Mouse (Mus musculus) kidney, postnatal 0 days (tissue): ENCODE measurements around the gene Lbx2. TPM values are rescaled to one million over a fixed set of nuclear protein-coding genes. Genes with fewer than 3 reads are reported as not detected.

Experiments
- ATAC-seq: fragments of 200-750 bp; cut with Nextera tagmentation; replicated peaks from 2 replicates; pipeline ENCODE4 v1.8.0; 2017; ENCODE audit warnings: low read depth, moderate number of reproducible peaks, moderate TSS enrichment, moderate library complexity; ENCODE audit not compliant: low FRiP score
- DNase-seq: peaks from one replicate; pipeline ENCODE4 v3.0.0-alpha.2; 2016; ENCODE audit warnings: low spot score
- H3K27ac ChIP-seq: fragments of 300-500 bp; sonication (generic); 2 replicates; pipeline ENCODE4 v1.5.1; 2014; ENCODE audit warnings: mild to moderate bottlenecking
- H3K27me3 ChIP-seq: fragments of 300-500 bp; sonication (generic); 2 replicates; pipeline ENCODE4 v1.6.1; 2014; ENCODE audit warnings: low read length, mixed read lengths; ENCODE audit not compliant: insufficient read depth
- H3K36me3 ChIP-seq: fragments of 300-500 bp; sonication (generic); 2 replicates; pipeline ENCODE4 v1.6.1; 2014; ENCODE audit warnings: low read length, mixed read lengths; ENCODE audit not compliant: insufficient read depth
- H3K4me1 ChIP-seq: fragments of 300-500 bp; sonication (generic); replicated peaks from 2 replicates; pipeline ENCODE4 v1.6.1; 2014; ENCODE audit warnings: antibody characterized with exemption, low read length, mixed read lengths; ENCODE audit not compliant: insufficient read depth
- H3K4me2 ChIP-seq: fragments of 300-500 bp; sonication (generic); 2 replicates; pipeline ENCODE4 v1.6.1; 2014; ENCODE audit warnings: mild to moderate bottlenecking, low read length, moderate library complexity, mixed read lengths
- H3K4me3 ChIP-seq: fragments of 300-500 bp; sonication (generic); replicated peaks from 2 replicates; pipeline ENCODE4 v1.5.1; 2014; ENCODE audit warnings: low read depth, low read length
- H3K9ac ChIP-seq: fragments of 300-500 bp; sonication (generic); 2 replicates; pipeline ENCODE4 v1.6.1; 2014; ENCODE audit warnings: low read depth, low read length
- H3K9me3 ChIP-seq: fragments of 300-500 bp; sonication (generic); replicated peaks from 2 replicates; pipeline ENCODE4 v1.6.1; 2016; ENCODE audit warnings: low read length, inconsistent platforms, mixed read lengths
- CTCF ChIP-seq: IDR thresholded peaks from 2 replicates; pipeline ENCODE4 v1.5.1; 2016; ENCODE audit warnings: antibody characterized with exemption, low read depth, mild to moderate bottlenecking, moderate library complexity
- WGBS: fragments of 180-500 bp; shearing (Covaris S2); extraction: QIAGEN DNeasy Blood & Tissue Kit; methylation state at CpG from one replicate; pipeline ENCODE4 v1.1.7; 2014; 5-methylcytosine and 5-hydroxymethylcytosine counted together
- polyA plus RNA-seq: library from polyadenylated mRNA; unstranded; fragments of >200 nt; fragmentation: Nextera tagmentation; extraction: Ambion mirVana; gene quantifications from 2 replicates; pipeline ENCODE4 v1.2.1, GENCODE M21; 2015

Gene Lbx2
- polyA plus RNA-seq, 1 experiment from 2014 or later: 4.8 TPM

- H3K9ac ChIP-seq: peak overlapping the region; percentile 76
- 69% methylated on average over 11 of the region's 11 CpGs for WGBS
- no peaks in the 10 kb centered on the region for H3K27me3 ChIP-seq
- no peak for ATAC-seq
- no peak overlapping the region for H3K27ac ChIP-seq
- peaks cover 26% of the 10 kb centered on the region for H3K4me1 ChIP-seq
- H3K9me3 ChIP-seq: no peaks in the 10 kb centered on the region
- no peak for DNase-seq
- TF ChIP-seq CTCF: no peak
- H3K4me2 ChIP-seq: peak overlapping the region; percentile 85
- H3K36me3 ChIP-seq: 0 out of 2 replicates have a peak, but pooled peaks cover 5% of the 10 kb centered on the region
- H3K4me3 ChIP-seq: peak overlapping the region; percentile 64
Measured at GRCm38 (mm10) chr6:83116373-83117164, 30.4 kb downstream of the Lbx2 start.

- Histone ChIP-seq H3K9me3 (no peaks in the 10 kb centered on the region), H3K4me3 (no peak overlapping the region), H3K4me2 (no peak overlapping the region), H3K4me1 (peaks cover 29% of the 10 kb centered on the region), H3K27ac (no peak overlapping the region), H3K9ac (no peak overlapping the region), H3K27me3 (no peaks in the 10 kb centered on the region), H3K36me3 (0 out of 2 replicates have a peak, but pooled peaks cover 5% of the 10 kb centered on the region)
- DNase-seq: no peak
- TF ChIP-seq CTCF: no peak
- 73% methylated on average over 4 of the region's 4 CpGs for WGBS
- ATAC-seq: no peak
Measured at GRCm38 (mm10) chr6:83117165-83117438, 30.9 kb downstream of the Lbx2 start.

- Histone ChIP-seq H3K27ac (no peak overlapping the region), H3K4me3 (no peak overlapping the region), H3K4me1 (peaks cover 34% of the 10 kb centered on the region), H3K36me3 (0 out of 2 replicates have a peak, but pooled peaks cover 5% of the 10 kb centered on the region), H3K4me2 (no peak overlapping the region), H3K9ac (no peak overlapping the region), H3K27me3 (no peaks in the 10 kb centered on the region), H3K9me3 (no peaks in the 10 kb centered on the region)
- no peak for ATAC-seq
- 86% methylated on average over 13 of the region's 13 CpGs for WGBS
- no peak for DNase-seq
- TF ChIP-seq CTCF: no peak
Measured at GRCm38 (mm10) chr6:83117616-83118015, 31.4 kb downstream of the Lbx2 start.

- 0 out of 2 replicates have a peak, but pooled peaks cover 5% of the 10 kb centered on the region for H3K36me3 ChIP-seq
- DNase-seq (no peak), ATAC-seq (no peak)
- H3K9me3 ChIP-seq: no peaks in the 10 kb centered on the region
- no peak overlapping the region for H3K4me3 ChIP-seq
- H3K4me2 ChIP-seq: no peak overlapping the region
- WGBS: 75% methylated on average over 11 of the region's 11 CpGs
- H3K4me1 ChIP-seq: peaks cover 40% of the 10 kb centered on the region
- no peak overlapping the region for H3K9ac ChIP-seq
- TF ChIP-seq CTCF: no peak
- H3K27ac ChIP-seq: no peak overlapping the region
- H3K27me3 ChIP-seq: no peaks in the 10 kb centered on the region
Measured at GRCm38 (mm10) chr6:83118369-83118768, 32.2 kb downstream of the Lbx2 start.

GRCm38 (mm10) chr6:83118825-83119733, 32.9 kb downstream of the Lbx2 start:
- no peaks in the 10 kb centered on the region for H3K9me3 ChIP-seq
- 0 out of 2 replicates have a peak, but pooled peaks cover 5% of the 10 kb centered on the region for H3K36me3 ChIP-seq
- TF ChIP-seq CTCF: no peak
- WGBS: 55% methylated on average over 14 of the region's 14 CpGs
- H3K4me3 ChIP-seq: no peak overlapping the region
- no peak for ATAC-seq
- no peaks in the 10 kb centered on the region for H3K27me3 ChIP-seq
- no peak overlapping the region for H3K4me2 ChIP-seq
- no peak overlapping the region for H3K27ac ChIP-seq
- H3K4me1 ChIP-seq: peaks cover 42% of the 10 kb centered on the region
- DNase-seq: no peak
- peak overlapping the region; percentile 43; the same call in 1 of the 2 replicates for H3K9ac ChIP-seq

- Histone ChIP-seq H3K9me3 (no peaks in the 10 kb centered on the region), H3K4me1 (peaks cover 47% of the 10 kb centered on the region), H3K36me3 (0 out of 2 replicates have a peak, but pooled peaks cover 5% of the 10 kb centered on the region), H3K9ac (peak overlapping the region; percentile 43; the same call in 1 of the 2 replicates), H3K4me2 (peak overlapping the region; percentile 63), H3K27me3 (no peaks in the 10 kb centered on the region), H3K27ac (no peak overlapping the region), H3K4me3 (no peak overlapping the region)
- ATAC-seq (no peak), DNase-seq (no peak)
- no peak for TF ChIP-seq CTCF
- WGBS: 54% methylated on average over 7 of the region's 7 CpGs
Measured at GRCm38 (mm10) chr6:83119734-83120051, 33.5 kb downstream of the Lbx2 start.
